Mouse (Mus musculus) lung, embryonic 14.5 days (tissue): ENCODE data around the gene Dnah2. TPM values are rescaled to one million over a fixed set of nuclear protein-coding genes. Genes with fewer than 3 reads are reported as not detected.

Experiments used
- ATAC-seq: fragments of 200-750 bp; cut with Nextera tagmentation; 2 replicates; pipeline ENCODE4 v1.8.0; 2017; ENCODE audit warnings: mild to moderate bottlenecking, moderate TSS enrichment, moderate library complexity; ENCODE audit not compliant: insufficient read depth
- DNase-seq: peaks from one replicate; pipeline ENCODE4 v3.0.0-alpha.2; 2015
- H3K27ac ChIP-seq: fragments of 300-500 bp; sonication (generic); 2 replicates; pipeline ENCODE4 v1.5.1; 2014; ENCODE audit warnings: low read depth, mild to moderate bottlenecking, moderate library complexity
- H3K27me3 ChIP-seq: fragments of 300-500 bp; sonication (generic); 2 replicates; pipeline ENCODE4 v1.6.1; 2014; ENCODE audit warnings: low read length, control low read depth; ENCODE audit not compliant: insufficient read depth
- H3K36me3 ChIP-seq: fragments of 300-500 bp; sonication (generic); 2 replicates; pipeline ENCODE4 v1.6.1; 2014; ENCODE audit warnings: control low read depth; ENCODE audit not compliant: insufficient read depth
- H3K4me1 ChIP-seq: fragments of 300-500 bp; sonication (generic); 2 replicates; pipeline ENCODE4 v1.6.1; 2014; ENCODE audit warnings: antibody characterized with exemption, control low read depth; ENCODE audit not compliant: insufficient read depth
- H3K4me2 ChIP-seq: fragments of 300-500 bp; sonication (generic); 2 replicates; pipeline ENCODE4 v1.6.1; 2014; ENCODE audit warnings: mild to moderate bottlenecking
- H3K4me3 ChIP-seq: fragments of 300-500 bp; sonication (generic); 2 replicates; pipeline ENCODE4 v1.5.1; 2014; ENCODE audit warnings: low read depth, low read length
- H3K9ac ChIP-seq: fragments of 300-500 bp; sonication (generic); 2 replicates; pipeline ENCODE4 v1.6.1; 2014
- H3K9me3 ChIP-seq: fragments of 300-500 bp; sonication (generic); 2 replicates; pipeline ENCODE4 v1.6.1; 2016; ENCODE audit warnings: low read depth, low read length, control low read depth
- CTCF ChIP-seq: IDR thresholded peaks from 2 replicates; pipeline ENCODE4 v1.5.1; 2016; ENCODE audit warnings: antibody characterized with exemption, low read depth
- WGBS: fragments of 180-500 bp; shearing (Covaris S2); extraction: QIAGEN DNeasy Blood & Tissue Kit; methylation state at CpG from one replicate; pipeline ENCODE4 v1.1.7; 2014; 5-methylcytosine and 5-hydroxymethylcytosine counted together
- polyA plus RNA-seq: library from polyadenylated mRNA; unstranded; fragments of >200 nt; fragmentation: Nextera tagmentation; extraction: Ambion mirVana; gene quantifications from 2 replicates; pipeline ENCODE4 v1.2.1, GENCODE M21; 2014

Dnah2 gene
- polyA plus RNA-seq, 1 experiment from 2014 or later = 1.9 TPM

GRCm38 (mm10) chr11:69418481-69419442, 130.1 kb downstream of the Dnah2 start:
- TF ChIP-seq CTCF = no peak
- Histone ChIP-seq H3K4me2 (peak overlapping the region; percentile 97), H3K4me3 (peak overlapping the region; percentile 71), H3K27ac (peak overlapping the region; percentile 99), H3K9me3 (no peaks in the 10 kb centered on the region), H3K36me3 (no peaks in the 10 kb centered on the region), H3K9ac (peak overlapping the region; percentile 68), H3K27me3 (peaks cover 19% of the 10 kb centered on the region), H3K4me1 (peaks cover 12% of the 10 kb centered on the region; the same call in 1 of the 2 replicates)
- DNase-seq = peak; percentile 96
- WGBS = under 1% methylated on average over 45 of the region's 45 CpGs
- ATAC-seq = peak; percentile 91

GRCm38 (mm10) chr11:69417449-69418384, 131.2 kb downstream of the Dnah2 start:
- H3K4me1 ChIP-seq = peaks cover 22% of the 10 kb centered on the region; the same call in 1 of the 2 replicates
- no peaks in the 10 kb centered on the region for H3K9me3 ChIP-seq
- DNase-seq (peak; percentile 96), ATAC-seq (peak; percentile 39)
- TF ChIP-seq CTCF = no peak
- H3K4me2 ChIP-seq = peak overlapping the region; percentile 97
- peaks cover 7% of the 10 kb centered on the region for H3K36me3 ChIP-seq
- H3K27ac ChIP-seq = peak overlapping the region; percentile 99
- peak overlapping the region; percentile 71 for H3K4me3 ChIP-seq
- H3K9ac ChIP-seq = peak overlapping the region; percentile 68
- peaks cover 17% of the 10 kb centered on the region for H3K27me3 ChIP-seq
- WGBS = under 1% methylated on average over 39 of the region's 39 CpGs

GRCm38 (mm10) chr11:69416921-69417448, 131.9 kb downstream of the Dnah2 start:
- no peaks in the 10 kb centered on the region for H3K9me3 ChIP-seq
- 8% methylated on average over 8 of the region's 8 CpGs for WGBS
- H3K27ac ChIP-seq = peak overlapping the region; percentile 99
- H3K36me3 ChIP-seq = peaks cover 14% of the 10 kb centered on the region
- peak overlapping the region; percentile 71 for H3K4me3 ChIP-seq
- peaks cover 11% of the 10 kb centered on the region for H3K27me3 ChIP-seq
- no peak for ATAC-seq
- no peak for TF ChIP-seq CTCF
- peak overlapping the region; percentile 10 for H3K9ac ChIP-seq
- H3K4me1 ChIP-seq = peaks cover 29% of the 10 kb centered on the region
- no peak for DNase-seq
- H3K4me2 ChIP-seq = peak overlapping the region; percentile 97

GRCm38 (mm10) chr11:69416509-69416908, 132.4 kb downstream of the Dnah2 start:
- Histone ChIP-seq H3K9ac (peak overlapping the region; percentile 43), H3K27me3 (peaks cover 7% of the 10 kb centered on the region), H3K27ac (peak overlapping the region; percentile 99), H3K4me2 (peak overlapping the region; percentile 97), H3K4me3 (peak overlapping the region; percentile 71), H3K9me3 (no peaks in the 10 kb centered on the region), H3K36me3 (peaks cover 16% of the 10 kb centered on the region), H3K4me1 (peaks cover 30% of the 10 kb centered on the region)
- DNase-seq (no peak), ATAC-seq (no peak)
- TF ChIP-seq CTCF = no peak
- 0% methylated on average over 4 of the region's 4 CpGs for WGBS

- peak overlapping the region; percentile 71 for H3K4me3 ChIP-seq
- peaks cover 30% of the 10 kb centered on the region for H3K4me1 ChIP-seq
- peaks cover 16% of the 10 kb centered on the region for H3K36me3 ChIP-seq
- H3K9ac ChIP-seq = peak overlapping the region; percentile 93
- ATAC-seq = no peak
- WGBS = under 1% methylated on average over 17 of the region's 25 CpGs
- peak overlapping the region; percentile 97 for H3K4me2 ChIP-seq
- peak; percentile 72 for DNase-seq
- peak overlapping the region; percentile 99 for H3K27ac ChIP-seq
- H3K27me3 ChIP-seq = 0 out of 2 replicates have a peak, but pooled peaks cover under 1% of the 10 kb centered on the region
- H3K9me3 ChIP-seq = no peaks in the 10 kb centered on the region
- TF ChIP-seq CTCF = no peak
These were observed 133.1 kb downstream of the Dnah2 start for GRCm38 (mm10) chr11:69415668-69416451.

GRCm38 (mm10) chr11:69415327-69415667, 133.6 kb downstream of the Dnah2 start:
- Histone ChIP-seq H3K9ac (peak overlapping the region; percentile 93), H3K27me3 (no peaks in the 10 kb centered on the region), H3K9me3 (no peaks in the 10 kb centered on the region), H3K27ac (peak overlapping the region; percentile 99), H3K4me3 (peak overlapping the region; percentile 71), H3K4me2 (peak overlapping the region; percentile 97), H3K36me3 (peaks cover 16% of the 10 kb centered on the region), H3K4me1 (peaks cover 30% of the 10 kb centered on the region)
- peak; percentile 62 for DNase-seq
- peak; percentile 33 for TF ChIP-seq CTCF
- 2% methylated on average over 3 of the region's 3 CpGs for WGBS
- no peak for ATAC-seq
